Mouse (Mus musculus) kidney, postnatal 0 days (tissue): Measurements from ENCODE around the gene 2310022B05Rik. TPM values are rescaled to one million over a fixed set of nuclear protein-coding genes. Genes with fewer than 3 reads are reported as not detected.

Experiments
- ATAC-seq: fragments of 200-750 bp; cut with Nextera tagmentation; replicated peaks from 2 replicates; pipeline ENCODE4 v1.8.0; 2017; ENCODE audit warnings: low read depth, moderate number of reproducible peaks, moderate TSS enrichment, moderate library complexity; ENCODE audit not compliant: low FRiP score
- DNase-seq: peaks from one replicate; pipeline ENCODE4 v3.0.0-alpha.2; 2016; ENCODE audit warnings: low spot score
- H3K27ac ChIP-seq: fragments of 300-500 bp; sonication (generic); 2 replicates; pipeline ENCODE4 v1.5.1; 2014; ENCODE audit warnings: mild to moderate bottlenecking
- H3K27me3 ChIP-seq: fragments of 300-500 bp; sonication (generic); 2 replicates; pipeline ENCODE4 v1.6.1; 2014; ENCODE audit warnings: low read length, mixed read lengths; ENCODE audit not compliant: insufficient read depth
- H3K36me3 ChIP-seq: fragments of 300-500 bp; sonication (generic); 2 replicates; pipeline ENCODE4 v1.6.1; 2014; ENCODE audit warnings: low read length, mixed read lengths; ENCODE audit not compliant: insufficient read depth
- H3K4me1 ChIP-seq: fragments of 300-500 bp; sonication (generic); replicated peaks from 2 replicates; pipeline ENCODE4 v1.6.1; 2014; ENCODE audit warnings: antibody characterized with exemption, low read length, mixed read lengths; ENCODE audit not compliant: insufficient read depth
- H3K4me2 ChIP-seq: fragments of 300-500 bp; sonication (generic); 2 replicates; pipeline ENCODE4 v1.6.1; 2014; ENCODE audit warnings: mild to moderate bottlenecking, low read length, moderate library complexity, mixed read lengths
- H3K4me3 ChIP-seq: fragments of 300-500 bp; sonication (generic); replicated peaks from 2 replicates; pipeline ENCODE4 v1.5.1; 2014; ENCODE audit warnings: low read depth, low read length
- H3K9ac ChIP-seq: fragments of 300-500 bp; sonication (generic); 2 replicates; pipeline ENCODE4 v1.6.1; 2014; ENCODE audit warnings: low read depth, low read length
- H3K9me3 ChIP-seq: fragments of 300-500 bp; sonication (generic); replicated peaks from 2 replicates; pipeline ENCODE4 v1.6.1; 2016; ENCODE audit warnings: low read length, inconsistent platforms, mixed read lengths
- CTCF ChIP-seq: IDR thresholded peaks from 2 replicates; pipeline ENCODE4 v1.5.1; 2016; ENCODE audit warnings: antibody characterized with exemption, low read depth, mild to moderate bottlenecking, moderate library complexity
- WGBS: fragments of 180-500 bp; shearing (Covaris S2); extraction: QIAGEN DNeasy Blood & Tissue Kit; methylation state at CpG from one replicate; pipeline ENCODE4 v1.1.7; 2014; 5-methylcytosine and 5-hydroxymethylcytosine counted together
- polyA plus RNA-seq: library from polyadenylated mRNA; unstranded; fragments of >200 nt; fragmentation: Nextera tagmentation; extraction: Ambion mirVana; gene quantifications from 2 replicates; pipeline ENCODE4 v1.2.1, GENCODE M21; 2015

2310022B05Rik gene
- polyA plus RNA-seq, 1 experiment from 2014 or later = 32.0 TPM

DNA sequence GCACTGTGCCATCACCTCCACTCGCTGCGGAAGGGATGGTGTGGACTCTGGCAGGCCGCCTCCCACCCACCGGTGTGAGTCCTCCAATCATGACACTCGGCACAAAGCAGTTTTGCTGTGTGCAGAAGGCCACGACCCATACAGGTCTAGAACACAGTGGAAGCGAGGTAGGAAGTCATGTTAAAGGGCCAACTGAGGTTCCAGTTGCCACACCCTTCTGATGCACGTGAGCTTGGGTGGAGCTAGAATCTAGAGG is 28.0 kb downstream of the 2310022B05Rik start:
- no peak for TF ChIP-seq CTCF
- H3K36me3 ChIP-seq = peaks cover 34% of the 10 kb centered on the region; the same call in 1 of the 2 replicates
- H3K4me3 ChIP-seq = no peak overlapping the region
- 78% methylated on average over 8 of the region's 8 CpGs for WGBS
- no peak overlapping the region for H3K9ac ChIP-seq
- H3K9me3 ChIP-seq = no peaks in the 10 kb centered on the region
- ATAC-seq (no peak), DNase-seq (no peak)
- no peak overlapping the region for H3K4me2 ChIP-seq
- no peaks in the 10 kb centered on the region for H3K27me3 ChIP-seq
- H3K27ac ChIP-seq = no peak overlapping the region
- H3K4me1 ChIP-seq = no peaks in the 10 kb centered on the region

DNA sequence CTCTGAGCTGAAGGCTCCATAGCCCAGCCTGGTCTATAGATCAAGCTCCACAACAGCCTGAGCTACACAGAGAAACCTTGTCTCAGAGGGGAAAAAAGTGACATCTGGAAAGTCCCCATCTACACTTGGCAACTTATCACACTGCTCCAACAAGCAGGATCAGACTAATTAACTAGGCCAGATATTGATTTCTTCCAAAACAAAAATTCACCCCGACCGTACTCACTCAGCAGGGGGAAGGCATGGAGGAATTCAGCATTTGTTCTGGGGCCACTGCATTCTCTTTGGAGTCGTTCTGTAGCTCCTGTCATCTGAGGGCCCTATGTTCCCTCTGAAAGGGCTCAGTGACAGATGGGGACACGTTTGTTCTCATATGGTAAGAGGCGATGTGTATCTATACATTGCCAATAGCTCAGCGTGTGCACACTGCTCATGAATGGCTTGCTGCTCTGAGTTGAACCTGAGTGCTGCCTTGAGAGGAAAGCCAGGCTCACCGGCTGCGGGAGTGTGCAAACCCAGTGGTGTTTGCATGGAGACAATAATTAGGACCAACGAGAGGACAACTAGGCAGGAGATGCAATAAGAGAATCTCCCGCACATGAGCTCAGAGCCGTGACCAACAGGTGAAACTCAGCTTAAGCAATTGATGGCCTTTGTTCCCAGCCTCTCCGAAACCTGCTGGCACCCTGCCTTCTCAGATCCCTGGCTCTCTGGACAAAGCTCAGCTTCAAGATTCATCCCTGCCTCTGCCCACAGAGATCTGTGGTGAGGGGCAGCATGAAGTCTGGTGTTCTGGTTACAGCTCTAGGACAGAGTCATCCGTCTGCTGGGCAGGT is 28.5 kb downstream of the 2310022B05Rik start:
- no peak overlapping the region for H3K4me3 ChIP-seq
- DNase-seq (no peak), ATAC-seq (no peak)
- no peak for TF ChIP-seq CTCF
- no peaks in the 10 kb centered on the region for H3K4me1 ChIP-seq
- peaks cover 31% of the 10 kb centered on the region; the same call in 1 of the 2 replicates for H3K36me3 ChIP-seq
- H3K9me3 ChIP-seq = no peaks in the 10 kb centered on the region
- no peak overlapping the region for H3K27ac ChIP-seq
- H3K9ac ChIP-seq = no peak overlapping the region
- H3K27me3 ChIP-seq = no peaks in the 10 kb centered on the region
- H3K4me2 ChIP-seq = no peak overlapping the region
- 76% methylated on average over 13 of the region's 13 CpGs for WGBS

DNA sequence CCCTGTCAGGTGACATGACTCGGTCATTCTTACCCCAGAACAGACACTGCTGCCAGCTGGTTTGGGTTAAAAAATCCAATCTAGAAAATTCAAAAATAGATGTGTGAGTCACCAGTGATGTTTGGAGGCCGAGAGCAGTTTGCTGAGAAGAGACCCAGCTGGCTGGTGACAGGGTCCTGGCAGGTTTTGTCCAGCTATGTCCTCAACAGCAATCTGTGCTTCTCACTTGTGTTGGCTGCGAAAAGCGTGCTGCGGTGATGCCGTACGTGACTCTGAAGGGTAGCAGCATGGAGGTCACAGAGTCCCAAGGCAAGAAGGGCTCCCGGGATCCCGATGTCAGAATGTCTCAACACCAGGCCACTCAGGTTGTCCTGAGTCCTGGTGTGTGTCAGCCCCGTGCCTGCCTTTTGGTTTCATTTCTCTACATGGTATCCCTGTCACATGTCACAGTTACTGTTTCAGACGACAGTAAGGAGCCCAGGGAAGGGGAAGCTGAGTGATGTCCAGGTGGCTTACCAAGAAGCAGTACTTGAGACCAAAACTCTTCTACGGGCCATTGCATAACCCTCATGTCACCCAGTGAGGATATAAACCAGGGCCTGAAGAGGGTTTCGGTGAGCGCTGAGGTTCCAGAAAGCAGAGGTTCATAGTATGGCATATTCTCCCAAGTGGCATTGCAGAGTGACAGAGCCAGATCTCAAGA is 30.0 kb downstream of the 2310022B05Rik start:
- H3K4me1 ChIP-seq = no peaks in the 10 kb centered on the region
- no peaks in the 10 kb centered on the region for H3K27me3 ChIP-seq
- H3K4me2 ChIP-seq = no peak overlapping the region
- no peak for ATAC-seq
- H3K9ac ChIP-seq = no peak overlapping the region
- no peaks in the 10 kb centered on the region for H3K9me3 ChIP-seq
- H3K27ac ChIP-seq = peak overlapping the region; percentile 70; the same call in 1 of the 2 replicates
- peaks cover 18% of the 10 kb centered on the region; the same call in 1 of the 2 replicates for H3K36me3 ChIP-seq
- peak; percentile 79 for DNase-seq
- no peak overlapping the region for H3K4me3 ChIP-seq
- no peak for TF ChIP-seq CTCF
- 62% methylated on average over 14 of the region's 14 CpGs for WGBS

DNA sequence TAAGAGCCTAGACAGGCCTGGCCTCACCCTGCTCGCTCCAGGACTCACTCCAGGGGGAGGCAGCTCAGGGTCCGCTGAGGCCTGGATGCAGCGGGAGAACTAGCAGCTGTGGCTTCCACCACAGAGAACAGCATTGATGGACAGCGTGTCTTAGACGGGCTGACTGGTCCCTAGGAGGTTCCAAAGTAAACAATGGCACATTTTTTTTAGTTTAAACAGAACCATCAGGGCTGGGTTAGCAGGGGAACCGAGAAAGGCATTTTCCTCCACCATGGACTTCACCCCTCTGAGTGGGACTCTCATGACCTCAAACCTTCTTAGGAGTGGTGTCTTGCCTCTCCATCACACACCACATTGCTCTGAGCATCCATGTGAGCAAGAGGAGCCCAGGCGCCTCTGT is 31.2 kb downstream of the 2310022B05Rik start:
- Histone ChIP-seq H3K4me1 (no peaks in the 10 kb centered on the region), H3K27ac (peak overlapping the region; percentile 70), H3K4me2 (no peak overlapping the region), H3K27me3 (no peaks in the 10 kb centered on the region), H3K9me3 (no peaks in the 10 kb centered on the region), H3K36me3 (0 out of 2 replicates have a peak, but pooled peaks cover 7% of the 10 kb centered on the region), H3K9ac (no peak overlapping the region), H3K4me3 (no peak overlapping the region)
- 36% methylated on average over 7 of the region's 7 CpGs for WGBS
- DNase-seq (no peak), ATAC-seq (no peak)
- no peak for TF ChIP-seq CTCF

DNA sequence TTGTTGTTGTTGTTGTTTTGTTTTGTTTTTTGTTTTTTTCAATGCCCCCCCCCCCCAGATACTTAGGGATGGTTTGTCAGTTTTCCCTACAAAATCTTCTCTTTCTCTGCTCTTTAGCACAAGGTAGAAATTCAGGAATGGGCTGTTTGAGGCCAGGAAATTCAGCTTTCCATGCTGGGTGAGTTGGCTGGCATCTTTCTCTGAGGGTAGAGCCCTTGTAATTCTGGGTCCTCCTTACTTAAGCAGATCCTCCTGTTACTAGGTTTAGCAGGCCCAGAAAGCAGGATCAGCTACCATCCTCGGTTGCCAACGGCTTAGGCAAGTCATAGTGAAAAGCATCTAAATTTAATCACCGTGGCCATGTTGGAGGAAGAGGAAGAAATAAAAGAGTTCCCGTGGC is 32.3 kb downstream of the 2310022B05Rik start:
- H3K36me3 ChIP-seq = 0 out of 2 replicates have a peak, but pooled peaks cover 3% of the 10 kb centered on the region
- 81% methylated on average over 4 of the region's 4 CpGs for WGBS
- ATAC-seq = no peak

GRCm38 (mm10) chr8:124630489-124630888 is 32.7 kb downstream of the 2310022B05Rik start:
- no peak overlapping the region for H3K4me2 ChIP-seq

More for the DNA sequence above, 32.3 kb downstream of the 2310022B05Rik start:
- H3K9ac ChIP-seq = no peak overlapping the region
- no peaks in the 10 kb centered on the region for H3K4me1 ChIP-seq
- TF ChIP-seq CTCF = no peak
- no peak overlapping the region for H3K4me2 ChIP-seq
- H3K4me3 ChIP-seq = no peak overlapping the region
- H3K9me3 ChIP-seq = no peaks in the 10 kb centered on the region
- DNase-seq = no peak
- H3K27me3 ChIP-seq = no peaks in the 10 kb centered on the region
- no peak overlapping the region for H3K27ac ChIP-seq

More at GRCm38 (mm10) chr8:124630489-124630888, 32.7 kb downstream of the 2310022B05Rik start:
- DNase-seq (peak; percentile 64), ATAC-seq (no peak)
- Histone ChIP-seq H3K27me3 (no peaks in the 10 kb centered on the region), H3K4me1 (no peaks in the 10 kb centered on the region), H3K27ac (no peak overlapping the region), H3K4me3 (no peak overlapping the region), H3K9ac (no peak overlapping the region), H3K36me3 (0 out of 2 replicates have a peak, but pooled peaks cover 3% of the 10 kb centered on the region), H3K9me3 (no peaks in the 10 kb centered on the region)
- no peak for TF ChIP-seq CTCF
- 72% methylated on average over 6 of the region's 6 CpGs for WGBS
